ENCODE assay signal across 9 mouse cellular contexts in genomic region chr16:89831172-89831571, GRCm38 (mm10).
DNase-seq lines count a peak whose midpoint lies in the region; ATAC-seq and TF ChIP-seq lines count a peak whose summit lies in the region.
"Had no signal": no experiment of that assay in that cellular context is flagged by ENCODE, and none has a peak within 500 bp of the region (broad histone marks: within the 10 kb centered on the region; RNA-seq: fewer than 3 reads in every experiment).

No protein-coding gene starts in this region.

- 51% methylated on average over 10 of the region's 10 CpGs for WGBS in forebrain, embryonic 10.5 days
- WGBS in forebrain, embryonic 15.5 days: 29% methylated on average over 10 of the region's 10 CpGs
- WGBS in forebrain, postnatal 0 days: 31% methylated on average over 10 of the region's 10 CpGs

- no peak overlapping the region for H3K9ac ChIP-seq in forebrain, embryonic 15.5 days (replicated peaks)
- no peak overlapping the region for H3K9ac ChIP-seq in forebrain, postnatal 0 days

- H3K27ac ChIP-seq in forebrain, embryonic 10.5 days: no peak overlapping the region
- no peak overlapping the region for H3K27ac ChIP-seq in forebrain, embryonic 15.5 days (replicated peaks)
- H3K27ac ChIP-seq in forebrain, postnatal 0 days (ENCODE audit: low read depth, low read length): no peak overlapping the region

- peaks cover 8% of the 10 kb centered on the region for H3K4me1 ChIP-seq in forebrain, embryonic 10.5 days
- H3K4me1 ChIP-seq in forebrain, embryonic 15.5 days: peaks cover 5% of the 10 kb centered on the region; the same call in 1 of the 2 replicates
- no peaks in the 10 kb centered on the region for H3K4me1 ChIP-seq in forebrain, postnatal 0 days (ENCODE audit: insufficient read depth)

- H3K4me2 ChIP-seq in forebrain, embryonic 15.5 days (replicated peaks): no peak overlapping the region
- H3K4me2 ChIP-seq in forebrain, postnatal 0 days (ENCODE audit: low read depth): no peak overlapping the region

- H3K27me3 ChIP-seq in forebrain, embryonic 10.5 days (ENCODE audit: poor library complexity, severe bottlenecking): no peaks in the 10 kb centered on the region
- H3K27me3 ChIP-seq in forebrain, embryonic 15.5 days: no peaks in the 10 kb centered on the region
- no peaks in the 10 kb centered on the region for H3K27me3 ChIP-seq in forebrain, postnatal 0 days (ENCODE audit: insufficient read depth, low read length)
- H3K27me3 ChIP-seq: Patski had no signal

- H3K36me3 ChIP-seq in forebrain, embryonic 10.5 days (replicated peaks): peaks cover 28% of the 10 kb centered on the region
- H3K36me3 ChIP-seq in forebrain, embryonic 15.5 days: 0 out of 2 replicates have a peak, but pooled peaks cover 6% of the 10 kb centered on the region
- H3K36me3 ChIP-seq in forebrain, postnatal 0 days (ENCODE audit: insufficient read depth): peaks cover 3% of the 10 kb centered on the region

- no peaks in the 10 kb centered on the region for H3K9me3 ChIP-seq in forebrain, embryonic 10.5 days
- H3K9me3 ChIP-seq in forebrain, embryonic 15.5 days: no peaks in the 10 kb centered on the region
- no peaks in the 10 kb centered on the region for H3K9me3 ChIP-seq in forebrain, postnatal 0 days (ENCODE audit: low read length)

- DNase-seq in forebrain, embryonic 10.5 days (ENCODE audit: extremely low spot score, low spot score): peak; percentile 35
- peak; percentile 44 for DNase-seq in thymus, postnatal 0 days (ENCODE audit: low spot score)
- DNase-seq in thymus, postnatal 36 days: no peak
- DNase-seq in forebrain, postnatal 0 days: peak; percentile 70
- DNase-seq in kidney, postnatal 10 days: peak; percentile 68
- DNase-seq in lung, postnatal 25 days (ENCODE audit: low spot score): peak; percentile 78

- ATAC-seq in forebrain, embryonic 15.5 days (replicated peaks): no peak
- peak; percentile 40; the same call in 1 of the 2 replicates for ATAC-seq in forebrain, postnatal 0 days
- no peak for ATAC-seq in erythroid progenitor cell, adult 5-6 weeks (replicated peaks; ENCODE audit: low FRiP score, poor library complexity, severe bottlenecking)
- ATAC-seq: Patski had no signal

- TF ChIP-seq CTCF in forebrain, postnatal 0 days (IDR thresholded peaks at IDR 0.05; ENCODE audit: low read depth): peak; percentile 73

- H3K4me3 ChIP-seq in forebrain, embryonic 10.5 days: no peak overlapping the region
- H3K4me3 ChIP-seq in forebrain, embryonic 15.5 days: no peak overlapping the region
- H3K4me3 ChIP-seq in forebrain, postnatal 0 days (ENCODE audit: low read depth, low read length): no peak overlapping the region

Comparison
In these comparisons a context has a peak if more than half of its experiments do, and no peak if none do; other contexts are left out.
1. DNase-seq: peak in forebrain, embryonic 10.5 days (single experiment), thymus, postnatal 0 days (single experiment), forebrain, postnatal 0 days (single experiment), kidney, postnatal 10 days (single experiment) and lung, postnatal 25 days (single experiment); none in thymus, postnatal 36 days (0 of 2).